Mouse (Mus musculus) lung, embryonic 14.5 days (tissue): ENCODE measurements around the gene Rdh11. TPM values are rescaled to one million over a fixed set of nuclear protein-coding genes. Genes with fewer than 3 reads are reported as not detected.

Experiments used
- ATAC-seq: fragments of 200-750 bp; cut with Nextera tagmentation; 2 replicates; pipeline ENCODE4 v1.8.0; 2017; ENCODE audit warnings: mild to moderate bottlenecking, moderate TSS enrichment, moderate library complexity; ENCODE audit not compliant: insufficient read depth
- DNase-seq: peaks from one replicate; pipeline ENCODE4 v3.0.0-alpha.2; 2015
- H3K27ac ChIP-seq: fragments of 300-500 bp; sonication (generic); 2 replicates; pipeline ENCODE4 v1.5.1; 2014; ENCODE audit warnings: low read depth, mild to moderate bottlenecking, moderate library complexity
- H3K27me3 ChIP-seq: fragments of 300-500 bp; sonication (generic); 2 replicates; pipeline ENCODE4 v1.6.1; 2014; ENCODE audit warnings: low read length, control low read depth; ENCODE audit not compliant: insufficient read depth
- H3K36me3 ChIP-seq: fragments of 300-500 bp; sonication (generic); 2 replicates; pipeline ENCODE4 v1.6.1; 2014; ENCODE audit warnings: control low read depth; ENCODE audit not compliant: insufficient read depth
- H3K4me1 ChIP-seq: fragments of 300-500 bp; sonication (generic); 2 replicates; pipeline ENCODE4 v1.6.1; 2014; ENCODE audit warnings: antibody characterized with exemption, control low read depth; ENCODE audit not compliant: insufficient read depth
- H3K4me2 ChIP-seq: fragments of 300-500 bp; sonication (generic); 2 replicates; pipeline ENCODE4 v1.6.1; 2014; ENCODE audit warnings: mild to moderate bottlenecking
- H3K4me3 ChIP-seq: fragments of 300-500 bp; sonication (generic); 2 replicates; pipeline ENCODE4 v1.5.1; 2014; ENCODE audit warnings: low read depth, low read length
- H3K9ac ChIP-seq: fragments of 300-500 bp; sonication (generic); 2 replicates; pipeline ENCODE4 v1.6.1; 2014
- H3K9me3 ChIP-seq: fragments of 300-500 bp; sonication (generic); 2 replicates; pipeline ENCODE4 v1.6.1; 2016; ENCODE audit warnings: low read depth, low read length, control low read depth
- CTCF ChIP-seq: IDR thresholded peaks from 2 replicates; pipeline ENCODE4 v1.5.1; 2016; ENCODE audit warnings: antibody characterized with exemption, low read depth
- WGBS: fragments of 180-500 bp; shearing (Covaris S2); extraction: QIAGEN DNeasy Blood & Tissue Kit; methylation state at CpG from one replicate; pipeline ENCODE4 v1.1.7; 2014; 5-methylcytosine and 5-hydroxymethylcytosine counted together
- polyA plus RNA-seq: library from polyadenylated mRNA; unstranded; fragments of >200 nt; fragmentation: Nextera tagmentation; extraction: Ambion mirVana; gene quantifications from 2 replicates; pipeline ENCODE4 v1.2.1, GENCODE M21; 2014

Gene Rdh11
- polyA plus RNA-seq, 1 experiment from 2014 or later = 26.6 TPM

DNA sequence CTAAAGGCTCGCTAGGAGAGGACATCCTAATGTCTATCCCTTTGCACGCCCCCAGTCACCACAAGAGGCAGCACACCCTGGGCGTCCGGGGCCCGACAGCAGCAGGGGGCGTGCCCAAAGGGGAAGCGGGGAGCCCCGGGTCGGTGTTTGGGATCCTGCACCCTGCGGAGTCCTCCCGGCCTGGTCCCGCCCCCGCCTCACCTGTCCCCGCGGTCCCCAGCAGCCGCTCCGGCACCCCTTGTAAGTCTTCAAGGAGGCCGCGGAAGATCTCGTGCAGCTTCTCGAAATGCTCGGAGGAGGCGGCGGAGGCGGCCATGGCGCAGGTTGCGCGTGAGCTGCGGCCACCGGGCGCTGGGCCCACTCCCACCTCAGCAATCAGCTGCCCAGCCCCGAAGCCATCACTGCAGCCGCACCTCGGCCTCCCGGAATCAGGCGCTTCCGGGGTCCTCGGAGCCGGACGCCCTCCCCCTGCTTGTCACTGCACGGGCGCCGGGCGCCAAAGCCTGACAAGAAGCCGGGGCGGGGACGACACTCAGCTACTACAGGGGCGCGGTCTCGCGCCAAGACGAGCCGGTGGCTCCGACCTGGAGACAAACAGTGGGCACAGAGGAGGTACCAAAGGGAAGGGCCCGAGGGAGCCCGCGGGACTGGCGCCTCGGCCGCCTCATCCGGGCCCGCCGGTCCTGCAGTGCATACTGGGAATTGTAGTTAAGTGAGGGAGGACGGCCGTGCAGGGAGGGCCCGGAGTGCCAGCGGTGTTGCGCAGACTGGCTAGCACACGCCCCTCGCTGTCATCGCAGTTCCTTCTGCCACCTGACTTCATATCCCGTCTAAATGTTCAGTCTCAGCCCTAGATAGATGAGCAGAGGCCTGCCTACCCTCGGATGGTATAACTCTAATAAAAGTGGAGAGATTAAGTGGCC is 19.8 kb downstream of the Rdh11 start, which contains the start of gene Vti1b:
Vti1b (minus strand) TSS at position 649 of the 923 bp plus-strand sequence.
- Histone ChIP-seq H3K9ac (peak within 1 kb of the TSS; percentile 78), H3K9me3 (no peaks in the 10 kb centered on the region), H3K4me1 (0 out of 2 replicates have a peak, but pooled peaks cover 4% of the 10 kb centered on the region), H3K4me3 (peak within 1 kb of the TSS; percentile 94), H3K4me2 (peak within 1 kb of the TSS; percentile 72), H3K27ac (peak within 1 kb of the TSS; percentile 90), H3K27me3 (no peaks in the 10 kb centered on the region), H3K36me3 (peaks cover 24% of the 10 kb centered on the region)
- peak; percentile 69 for TF ChIP-seq CTCF
- DNase-seq (peak; percentile 92), ATAC-seq (peak; percentile 99)
- WGBS = under 1% methylated on average over 73 of the region's 73 CpGs

DNA sequence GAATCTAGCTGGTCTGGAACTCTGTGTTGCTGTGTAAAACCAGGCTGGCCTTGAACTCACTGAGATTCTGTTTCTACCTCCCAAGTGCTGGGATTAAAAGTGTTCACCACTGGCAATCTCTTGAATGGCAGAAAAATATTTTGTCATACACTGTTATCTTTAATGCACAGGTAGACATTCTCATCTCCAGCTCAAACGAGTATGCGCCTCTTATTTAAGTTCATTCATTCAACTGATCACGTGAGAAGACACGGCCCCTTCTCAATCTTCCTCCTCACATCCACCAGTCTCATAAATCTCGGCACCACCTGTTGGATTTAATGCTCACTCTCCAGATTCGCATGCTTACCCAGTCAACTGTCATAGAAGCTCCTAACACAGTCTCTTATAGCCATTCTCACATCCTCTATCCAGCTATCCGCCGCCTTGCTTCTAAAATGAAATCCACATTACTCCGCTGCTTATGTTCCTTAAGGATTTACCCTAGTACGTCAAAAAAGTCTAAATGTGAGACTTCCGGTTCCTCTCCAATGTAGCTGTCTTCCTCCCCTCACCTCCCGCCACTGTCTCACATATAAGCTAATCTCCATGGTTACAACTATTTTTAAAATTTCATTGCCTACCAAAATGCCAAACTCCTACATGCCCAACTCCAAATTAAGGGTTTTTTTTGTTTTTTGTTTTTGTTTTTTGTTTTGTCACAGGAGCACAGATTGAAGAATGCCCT is 20.7 kb downstream of the Rdh11 start:
- H3K4me3 ChIP-seq = peak overlapping the region; percentile 94
- DNase-seq (peak; percentile 23), ATAC-seq (no peak)
- no peaks in the 10 kb centered on the region for H3K9me3 ChIP-seq
- H3K27ac ChIP-seq = no peak overlapping the region
- peak overlapping the region; percentile 72 for H3K4me2 ChIP-seq
- no peak for TF ChIP-seq CTCF
- H3K4me1 ChIP-seq = 0 out of 2 replicates have a peak, but pooled peaks cover 4% of the 10 kb centered on the region
- H3K9ac ChIP-seq = peak overlapping the region; percentile 78
- peaks cover 17% of the 10 kb centered on the region for H3K36me3 ChIP-seq
- WGBS = 26% methylated on average over 12 of the region's 12 CpGs
- no peaks in the 10 kb centered on the region for H3K27me3 ChIP-seq

DNA sequence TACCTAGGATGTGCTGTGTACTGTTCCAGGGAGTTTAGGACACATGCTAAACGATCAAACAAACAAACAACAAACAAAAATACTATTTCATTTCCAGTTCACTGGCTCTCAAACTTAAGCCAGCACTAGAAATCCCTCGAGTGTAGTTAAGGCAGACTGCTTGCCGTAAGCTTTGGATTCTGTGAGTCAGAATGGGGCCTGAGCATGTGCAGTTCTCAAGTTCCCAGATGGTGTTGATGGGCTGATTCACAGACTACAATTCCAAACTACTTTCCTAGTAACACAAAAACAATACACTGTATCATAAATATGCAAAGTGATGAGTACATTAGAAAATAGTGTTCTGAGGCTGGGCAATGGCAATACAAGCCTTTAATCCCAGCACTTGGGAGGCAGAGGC is 21.7 kb downstream of the Rdh11 start:
- no peak for TF ChIP-seq CTCF
- Histone ChIP-seq H3K4me2 (no peak overlapping the region), H3K36me3 (peaks cover 14% of the 10 kb centered on the region), H3K4me3 (no peak overlapping the region), H3K27me3 (no peaks in the 10 kb centered on the region), H3K27ac (no peak overlapping the region), H3K9me3 (no peaks in the 10 kb centered on the region), H3K4me1 (0 out of 2 replicates have a peak, but pooled peaks cover 4% of the 10 kb centered on the region), H3K9ac (no peak overlapping the region)
- WGBS = 77% methylated on average over 3 of the region's 3 CpGs
- DNase-seq (no peak), ATAC-seq (no peak)

DNA sequence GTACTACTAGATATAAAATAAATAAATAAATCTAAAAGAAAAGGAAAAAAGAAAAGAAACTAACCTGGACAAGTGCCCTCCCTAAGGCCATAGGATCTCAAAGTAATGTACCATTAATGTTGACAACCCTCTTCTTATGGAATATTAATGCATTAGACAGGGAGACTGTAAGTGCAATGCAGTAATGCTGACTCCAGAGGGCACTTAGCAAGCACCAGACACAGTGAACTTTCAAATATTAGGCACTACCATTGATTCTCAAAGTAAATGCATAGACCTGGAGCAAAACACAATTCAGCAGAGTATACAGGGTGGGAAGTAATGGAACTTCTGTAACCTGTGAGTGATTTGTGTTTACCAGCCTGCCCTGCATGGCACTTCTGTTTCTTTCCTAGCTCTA is 22.9 kb downstream of the Rdh11 start:
- H3K27me3 ChIP-seq = no peaks in the 10 kb centered on the region
- H3K4me2 ChIP-seq = no peak overlapping the region
- DNase-seq (no peak), ATAC-seq (no peak)
- H3K9me3 ChIP-seq = no peaks in the 10 kb centered on the region
- no peak overlapping the region for H3K9ac ChIP-seq
- H3K4me3 ChIP-seq = no peak overlapping the region
- peak; percentile 39 for TF ChIP-seq CTCF
- 0 out of 2 replicates have a peak, but pooled peaks cover 4% of the 10 kb centered on the region for H3K4me1 ChIP-seq
- H3K36me3 ChIP-seq = peaks cover 20% of the 10 kb centered on the region
- H3K27ac ChIP-seq = no peak overlapping the region

DNA sequence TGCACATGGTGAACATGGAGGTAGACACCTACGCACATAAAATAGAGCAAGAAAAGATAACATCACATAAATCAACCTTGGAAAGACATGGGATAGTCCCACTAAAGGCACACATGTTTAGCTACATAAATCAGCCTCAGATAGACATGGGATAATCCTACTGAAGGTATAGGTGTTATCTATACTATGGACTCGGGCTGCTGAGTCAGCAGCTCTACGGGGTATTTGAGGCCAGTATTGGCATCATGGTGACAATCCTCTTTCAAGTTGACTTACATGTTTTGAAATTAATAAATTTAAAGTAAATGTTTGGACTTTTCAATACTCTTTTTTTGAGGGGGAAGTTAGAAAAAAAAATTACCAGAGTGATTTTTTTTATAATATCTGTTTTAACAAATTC is 29.2 kb downstream of the Rdh11 start:
- no peak for TF ChIP-seq CTCF
- ATAC-seq (no peak), DNase-seq (no peak)
- no peak overlapping the region for H3K27ac ChIP-seq
- no peaks in the 10 kb centered on the region for H3K4me1 ChIP-seq
- 93% methylated on average over 3 of the region's 3 CpGs for WGBS
- H3K4me2 ChIP-seq = no peak overlapping the region
- no peak overlapping the region for H3K4me3 ChIP-seq
- H3K27me3 ChIP-seq = no peaks in the 10 kb centered on the region
- no peak overlapping the region for H3K9ac ChIP-seq
- no peaks in the 10 kb centered on the region for H3K9me3 ChIP-seq
- peaks cover 76% of the 10 kb centered on the region for H3K36me3 ChIP-seq

DNA sequence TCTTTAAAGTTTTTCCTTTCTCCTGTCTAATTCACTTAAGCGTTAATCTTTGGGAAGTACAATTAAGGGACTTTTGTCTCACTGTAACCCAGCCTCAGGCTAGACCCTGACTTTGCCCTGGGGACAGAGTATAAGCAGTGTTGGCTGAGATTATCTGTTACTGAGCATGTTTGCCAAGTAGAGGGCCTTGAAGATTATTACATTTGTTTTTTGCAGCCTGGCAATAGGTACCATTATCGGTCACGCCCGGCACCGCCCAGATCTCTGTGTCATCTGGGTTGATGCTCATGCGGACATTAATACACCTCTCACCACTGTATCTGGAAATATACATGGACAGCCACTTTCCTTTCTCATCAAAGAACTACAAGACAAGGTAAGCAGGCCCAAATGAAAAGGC is 42.4 kb downstream of the Rdh11 start:
- DNase-seq (no peak), ATAC-seq (no peak)
- H3K4me1 ChIP-seq = no peaks in the 10 kb centered on the region
- H3K9ac ChIP-seq = no peak overlapping the region
- no peaks in the 10 kb centered on the region for H3K27me3 ChIP-seq
- H3K4me3 ChIP-seq = no peak overlapping the region
- TF ChIP-seq CTCF = no peak
- no peaks in the 10 kb centered on the region for H3K9me3 ChIP-seq
- no peak overlapping the region for H3K4me2 ChIP-seq
- no peak overlapping the region for H3K27ac ChIP-seq
- peaks cover 3% of the 10 kb centered on the region; the same call in 1 of the 2 replicates for H3K36me3 ChIP-seq
- 94% methylated on average over 6 of the region's 6 CpGs for WGBS

DNA sequence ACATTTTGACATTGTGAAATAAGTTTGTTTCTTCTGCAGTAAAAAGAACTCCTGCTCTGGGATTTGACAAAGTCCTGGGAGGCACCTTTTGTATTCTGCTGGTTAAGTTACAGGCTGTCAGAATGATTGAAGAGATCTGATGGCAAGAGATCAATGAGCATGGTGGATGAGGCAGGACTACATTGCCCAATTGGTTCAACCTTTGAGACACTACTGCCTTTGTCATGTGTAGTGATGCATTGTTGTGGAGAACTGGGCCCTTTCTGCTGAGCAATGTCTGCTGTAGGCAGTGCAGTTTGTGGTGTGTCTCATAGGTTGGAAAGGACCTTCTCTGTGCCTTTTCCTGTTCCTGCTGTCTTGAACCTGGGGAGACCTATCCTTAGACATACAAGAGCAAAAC is 50.7 kb downstream of the Rdh11 start:
- Histone ChIP-seq H3K9me3 (no peaks in the 10 kb centered on the region), H3K9ac (no peak overlapping the region), H3K4me2 (no peak overlapping the region), H3K27ac (no peak overlapping the region), H3K36me3 (no peaks in the 10 kb centered on the region), H3K4me3 (no peak overlapping the region), H3K27me3 (no peaks in the 10 kb centered on the region), H3K4me1 (no peaks in the 10 kb centered on the region)
- DNase-seq (no peak), ATAC-seq (no peak)
- no peak for TF ChIP-seq CTCF
